Mouse (Mus musculus): ENCODE results near the gene Vps39. TPM values are rescaled to one million over a fixed set of nuclear protein-coding genes. Genes with fewer than 3 reads are reported as not detected.

The Vps39 gene
- polyA plus RNA-seq, 1 experiment, result 25.1 TPM

DNA sequence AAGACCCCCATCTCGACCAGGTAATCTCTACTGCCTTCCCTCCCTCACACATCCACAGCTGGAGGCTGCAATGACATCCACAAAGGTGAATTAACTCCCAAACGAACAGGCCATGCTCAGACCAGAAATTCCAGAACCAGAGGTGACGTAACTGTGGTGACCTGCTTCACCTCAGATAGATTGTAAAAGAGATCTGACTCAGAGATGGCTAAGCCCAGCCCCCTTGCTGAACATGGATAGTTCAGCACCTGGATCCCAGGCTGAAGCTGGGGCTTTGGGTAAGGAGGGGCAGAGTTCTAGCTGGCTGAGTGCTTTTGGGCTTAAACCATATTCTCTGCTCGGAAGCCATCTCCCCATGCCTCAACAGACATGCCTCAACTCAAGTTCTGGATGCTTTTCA, 37.9 kb downstream of the Vps39 start:
- no peak for TF ChIP-seq GATA1 (IDR thresholded peaks at IDR 0.05; ENCODE audit: low read length)

DNA sequence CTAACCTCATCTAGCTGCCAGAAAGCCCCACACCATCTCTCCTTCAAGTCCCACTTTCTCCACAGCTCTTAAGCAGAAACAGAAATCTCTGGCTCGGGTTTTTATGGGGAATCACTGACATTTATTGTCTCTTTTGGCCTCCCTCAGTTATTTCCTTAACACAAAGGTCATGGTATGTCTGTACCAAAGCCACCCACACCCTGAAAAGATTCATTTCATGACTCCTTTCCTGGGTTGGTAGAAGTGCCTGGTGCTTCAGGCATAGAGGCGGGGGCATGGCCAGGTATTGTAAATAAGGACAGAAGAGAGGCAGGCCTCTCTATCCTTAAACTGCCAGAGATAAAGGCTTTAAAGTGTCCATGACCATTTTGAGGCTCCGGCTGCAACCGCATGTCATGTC, 38.5 kb downstream of the Vps39 start:
- no peak for TF ChIP-seq GATA1 (IDR thresholded peaks at IDR 0.05; ENCODE audit: low read length)

DNA sequence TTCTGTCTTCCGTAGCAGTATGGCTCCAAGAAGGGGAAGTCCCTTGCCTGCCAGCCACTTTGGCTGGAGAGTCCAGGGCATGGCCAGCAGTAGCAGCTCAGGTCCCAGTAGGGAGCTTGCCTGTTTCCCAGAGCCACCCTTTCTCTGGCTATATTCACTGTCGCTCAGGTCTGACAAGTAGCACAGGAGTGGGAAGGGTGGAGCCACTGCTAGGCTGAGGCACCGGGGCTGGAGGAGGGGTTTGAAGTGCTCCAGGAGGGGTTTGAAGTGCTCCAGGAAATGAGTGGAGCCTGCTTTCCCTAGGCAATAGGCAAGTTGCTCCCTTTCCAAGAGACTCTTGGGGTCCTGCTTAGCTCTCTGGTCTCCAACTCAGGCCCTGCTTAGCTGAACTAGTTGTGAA, 39.0 kb downstream of the Vps39 start, which contains the start of gene Pla2g4f:
TSS of gene Pla2g4f (minus strand) at position 190 of the 400 bp plus-strand sequence.
- no peak for TF ChIP-seq GATA1 (IDR thresholded peaks at IDR 0.05; ENCODE audit: low read length)

DNA sequence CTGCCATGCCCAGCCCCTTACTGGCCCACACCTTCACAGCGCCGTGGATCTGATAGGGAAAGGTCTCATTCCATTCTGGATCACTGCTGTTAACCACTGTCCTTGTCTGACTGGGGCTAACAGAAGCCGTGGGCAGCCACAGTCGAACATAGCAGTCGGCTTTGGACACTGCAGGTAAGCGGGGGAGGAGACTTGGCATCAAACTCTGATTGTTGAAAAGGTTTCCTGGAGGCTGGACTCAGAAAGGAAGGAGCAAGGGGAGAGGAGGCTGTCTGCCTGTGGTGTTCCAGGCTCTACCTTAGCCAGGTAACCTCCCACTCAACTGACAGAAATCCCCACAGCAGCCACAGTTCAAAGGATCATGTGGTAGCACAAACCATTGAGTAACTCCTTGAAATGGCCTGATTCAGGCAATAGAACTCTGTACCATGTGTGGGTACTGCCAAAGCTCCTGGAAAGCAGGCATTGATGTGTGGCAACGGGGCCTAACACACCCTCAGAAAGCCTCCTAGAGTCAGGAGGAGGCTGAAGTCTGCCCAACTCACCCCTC, 40.6 kb downstream of the Vps39 start:
- no peak for TF ChIP-seq GATA1 (IDR thresholded peaks at IDR 0.05; ENCODE audit: low read length)

DNA sequence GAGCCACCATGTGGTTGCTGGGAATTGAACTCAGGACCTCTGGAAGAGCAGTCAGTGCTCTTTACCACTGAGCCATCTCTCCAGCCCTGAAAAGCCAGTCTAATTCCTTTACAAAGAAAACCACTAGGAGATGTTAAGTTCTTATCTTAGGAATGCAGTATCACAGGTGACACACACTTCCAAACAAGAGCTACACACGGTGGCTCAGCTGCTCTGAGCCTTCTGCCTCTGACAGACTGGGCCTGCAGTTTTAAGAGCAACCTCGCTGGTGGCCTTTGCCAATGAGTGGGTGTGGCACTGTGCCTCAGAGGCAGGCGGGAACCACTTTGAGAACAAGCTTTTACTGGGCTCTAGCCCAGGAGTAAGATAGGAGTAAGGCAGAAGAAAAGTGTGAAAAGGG, 48.8 kb downstream of the Vps39 start:
- no peak for TF ChIP-seq GATA1 (IDR thresholded peaks at IDR 0.05; ENCODE audit: low read length)

DNA sequence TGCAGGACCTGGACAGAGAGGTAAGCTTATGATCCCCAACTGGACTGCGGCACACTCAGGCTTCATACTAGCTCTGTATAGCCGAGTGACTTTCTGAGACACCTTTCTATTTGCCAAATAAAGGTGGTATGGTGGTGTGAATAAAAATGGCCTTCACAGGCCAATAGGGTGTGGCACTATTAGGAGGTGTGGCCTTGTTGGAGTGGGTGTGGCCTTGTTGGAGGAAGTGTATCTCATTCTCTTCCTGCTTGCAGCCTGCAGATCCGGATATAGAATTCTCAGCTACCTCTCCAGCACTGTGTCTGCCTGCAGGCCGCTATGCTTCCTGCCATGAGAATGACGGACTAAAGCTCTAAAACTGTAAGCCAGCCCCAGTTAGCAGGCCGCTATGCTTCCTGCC, 51.9 kb downstream of the Vps39 start:
- no peak for TF ChIP-seq GATA1 (IDR thresholded peaks at IDR 0.05; ENCODE audit: low read length)

DNA sequence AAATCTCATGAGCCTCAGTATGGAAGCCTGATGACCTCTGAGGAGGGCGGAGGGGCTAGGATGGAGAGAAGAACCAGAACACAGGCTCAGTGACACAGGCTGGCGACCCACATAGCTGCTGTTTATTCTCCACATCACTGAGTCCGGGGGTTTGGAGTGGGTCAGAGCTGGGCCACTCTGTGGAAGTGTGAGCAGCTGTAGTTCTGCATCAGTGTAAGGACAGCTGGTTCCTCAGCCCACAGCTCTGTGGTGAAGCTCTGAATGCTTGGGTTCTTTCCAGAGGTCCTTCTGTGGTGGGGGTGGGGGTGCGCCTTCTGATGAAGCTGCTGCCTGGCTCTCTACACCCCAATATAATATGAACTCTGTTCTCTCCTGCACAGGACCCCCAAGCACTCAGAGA, 53.1 kb downstream of the Vps39 start:
- no peak for TF ChIP-seq GATA1 (IDR thresholded peaks at IDR 0.05; ENCODE audit: low read length)

DNA sequence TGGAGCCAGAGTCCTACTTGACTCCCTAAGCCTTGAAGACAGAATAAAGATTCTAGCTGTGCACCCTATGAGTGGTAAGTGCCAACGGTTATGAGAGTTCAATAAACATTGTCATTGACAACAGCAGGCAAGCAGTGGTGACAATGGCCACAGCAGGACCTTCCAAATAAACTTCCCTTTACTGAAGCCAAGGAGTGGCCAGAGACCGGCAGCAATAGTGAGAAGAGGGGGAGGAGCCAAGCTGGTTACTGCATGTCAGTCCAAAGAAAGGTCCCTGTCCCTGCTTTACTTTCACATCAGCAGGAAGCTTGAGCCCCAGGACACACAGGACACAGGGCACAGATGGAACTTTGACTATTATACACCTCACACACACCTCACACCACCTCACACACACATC, 56.8 kb downstream of the Vps39 start:
- TF ChIP-seq GATA1 (IDR thresholded peaks at IDR 0.05; ENCODE audit: low read length), result no peak

DNA sequence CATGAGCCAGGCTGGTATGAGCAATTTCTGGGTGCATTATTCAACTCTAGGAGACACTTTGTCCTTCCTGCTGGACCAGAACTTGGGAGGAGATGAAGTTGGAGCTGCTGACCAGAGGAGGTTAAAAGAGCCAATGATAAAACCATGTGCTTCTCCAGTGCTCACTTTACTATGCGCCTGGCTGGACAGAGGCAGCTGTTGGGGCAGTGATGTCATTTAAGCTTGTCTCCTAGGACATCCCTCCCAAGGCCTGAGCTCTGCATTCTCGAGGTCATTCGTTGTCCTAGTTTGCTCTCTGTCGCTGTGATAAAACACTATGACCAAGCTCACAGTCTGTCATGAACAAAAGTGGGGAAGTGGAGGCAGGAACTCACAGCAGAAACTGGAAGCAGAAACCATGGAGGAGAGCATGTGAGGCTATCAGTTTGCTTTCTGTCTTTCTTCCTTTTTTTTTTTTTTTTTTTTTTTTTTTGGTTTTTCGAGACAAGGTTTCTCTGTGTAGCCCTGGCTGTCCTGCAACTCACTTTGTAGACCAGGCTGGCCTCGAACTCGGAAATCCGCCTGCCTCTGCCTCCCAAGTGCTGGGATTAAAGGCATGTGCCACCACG, 61.4 kb downstream of the Vps39 start:
- TF ChIP-seq GATA1 (IDR thresholded peaks at IDR 0.05; ENCODE audit: low read length), result no peak

DNA sequence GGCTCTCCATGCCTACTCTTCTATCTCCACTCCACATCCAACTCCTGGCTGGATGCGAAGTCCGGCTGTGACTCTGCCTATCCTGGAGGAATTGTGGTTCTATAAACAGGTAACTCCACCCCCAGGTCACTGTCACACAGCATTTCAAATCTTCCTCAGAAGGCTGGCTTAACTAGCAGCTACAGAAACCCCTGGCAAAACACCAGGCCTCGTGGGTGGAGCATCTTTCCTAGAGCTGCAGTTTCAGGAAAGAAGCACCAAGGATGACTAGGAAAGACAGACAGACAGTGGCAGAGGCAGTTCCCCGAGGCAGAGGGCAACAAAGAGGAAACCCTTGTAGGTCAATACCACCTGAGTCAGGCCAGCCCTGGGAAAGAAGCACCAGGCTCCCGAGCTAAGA, 63.9 kb downstream of the Vps39 start, which contains the start of gene Pla2g4d:
TSS of gene Pla2g4d (minus strand) at position 203 of the 400 bp plus-strand sequence.
- TF ChIP-seq GATA1 (IDR thresholded peaks at IDR 0.05; ENCODE audit: low read length), result no peak

DNA sequence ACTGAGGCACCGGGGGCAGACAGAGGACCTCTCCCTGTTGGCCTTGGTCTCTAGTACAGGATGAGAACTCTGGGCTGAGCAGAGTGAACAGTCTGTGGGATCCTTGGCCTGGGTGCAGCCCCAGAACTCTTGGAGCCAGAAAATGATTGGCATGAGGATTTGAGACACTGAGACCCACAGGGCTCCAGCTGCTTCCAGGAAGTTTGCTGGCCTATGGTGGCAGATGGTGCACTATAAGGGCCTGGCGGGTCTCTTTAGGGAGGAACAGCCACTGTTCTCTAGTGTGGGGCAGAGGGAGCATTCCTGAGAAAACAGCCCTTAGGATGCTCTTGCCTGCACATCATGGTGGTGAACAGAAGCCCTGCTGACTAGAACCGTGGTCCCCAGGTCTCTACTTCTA, 64.5 kb downstream of the Vps39 start:
- no peak for TF ChIP-seq GATA1 (IDR thresholded peaks at IDR 0.05; ENCODE audit: low read length)

DNA sequence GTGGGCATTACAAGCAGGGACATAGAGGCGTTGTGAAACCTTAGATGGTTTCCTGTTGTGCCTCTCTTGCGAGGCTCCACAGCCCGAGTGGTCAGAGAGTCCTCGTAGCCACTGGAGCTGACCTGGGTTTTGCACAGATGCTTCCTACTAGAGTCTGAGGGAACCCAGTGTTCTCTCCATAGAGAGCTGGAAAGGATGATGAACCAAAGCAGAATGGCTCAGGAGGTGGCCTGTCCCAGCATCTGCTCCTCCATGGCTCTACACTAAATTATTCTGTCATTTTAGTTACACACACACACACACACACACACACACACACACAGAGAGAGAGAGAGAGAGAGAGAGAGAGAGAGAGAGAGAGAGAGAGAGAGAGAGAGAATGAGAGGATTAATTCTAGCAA, 67.3 kb downstream of the Vps39 start:
- TF ChIP-seq GATA1 (IDR thresholded peaks at IDR 0.05; ENCODE audit: low read length), result no peak

DNA sequence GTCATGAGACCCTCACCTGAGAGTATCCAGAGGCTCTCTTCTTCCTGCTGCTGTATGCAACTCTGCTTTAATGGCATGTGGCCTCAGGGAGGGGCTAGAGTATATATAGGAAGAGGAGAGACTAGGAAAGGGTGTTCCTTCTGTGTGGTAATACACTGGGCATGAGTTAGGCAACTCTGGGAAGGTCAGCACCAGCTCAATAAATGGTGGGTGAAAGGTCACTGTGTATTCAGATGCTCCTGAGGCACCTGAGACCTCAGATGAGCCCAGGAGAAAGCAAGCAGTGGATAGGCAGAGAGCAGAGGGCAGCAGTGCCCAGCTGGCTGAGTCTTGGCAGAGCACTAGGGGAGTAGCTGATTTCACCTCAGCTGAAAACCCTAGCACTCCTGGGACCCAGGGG, 68.2 kb downstream of the Vps39 start:
- TF ChIP-seq GATA1 (IDR thresholded peaks at IDR 0.05; ENCODE audit: low read length), result no peak

DNA sequence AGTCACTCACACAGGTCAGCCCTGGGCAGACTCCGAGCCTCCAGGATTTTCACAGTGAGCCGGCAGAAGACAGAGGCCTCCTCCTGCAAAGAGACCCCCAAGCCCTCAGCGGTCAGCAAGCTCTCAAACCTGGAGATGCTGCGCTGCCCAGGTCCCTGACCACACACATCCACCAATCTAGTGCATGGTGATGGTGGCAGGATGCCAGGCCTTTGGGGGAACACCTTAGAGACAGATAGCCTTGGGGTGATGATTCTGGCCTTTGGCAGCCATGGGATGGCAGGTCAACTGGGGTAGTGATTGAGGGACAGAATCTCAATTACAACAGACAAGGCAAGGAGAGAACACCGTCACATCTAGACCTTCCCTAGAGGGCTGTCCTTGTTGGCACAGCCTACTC, 68.8 kb downstream of the Vps39 start:
- no peak for TF ChIP-seq GATA1 (IDR thresholded peaks at IDR 0.05; ENCODE audit: low read length)

DNA sequence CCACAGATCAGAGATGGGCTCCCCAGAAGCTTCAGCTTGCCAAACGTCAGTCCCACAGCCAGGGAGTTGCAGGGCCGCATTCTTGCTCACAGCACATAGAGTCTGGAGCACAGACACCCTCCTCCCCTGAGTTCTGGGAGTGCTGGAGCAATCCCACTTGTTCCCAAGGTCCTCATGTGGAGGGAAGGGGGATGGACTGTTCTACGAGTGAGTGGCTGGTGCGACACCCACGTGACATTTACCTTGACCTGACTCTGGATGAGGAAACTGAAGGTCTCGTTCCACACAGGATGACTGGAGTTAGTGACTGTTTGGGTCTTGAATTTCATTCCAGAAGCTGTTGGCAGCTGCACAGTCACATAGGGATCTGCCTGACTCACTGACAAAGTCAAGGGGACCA, 69.4 kb downstream of the Vps39 start:
- no peak for TF ChIP-seq GATA1 (IDR thresholded peaks at IDR 0.05; ENCODE audit: low read length)

DNA sequence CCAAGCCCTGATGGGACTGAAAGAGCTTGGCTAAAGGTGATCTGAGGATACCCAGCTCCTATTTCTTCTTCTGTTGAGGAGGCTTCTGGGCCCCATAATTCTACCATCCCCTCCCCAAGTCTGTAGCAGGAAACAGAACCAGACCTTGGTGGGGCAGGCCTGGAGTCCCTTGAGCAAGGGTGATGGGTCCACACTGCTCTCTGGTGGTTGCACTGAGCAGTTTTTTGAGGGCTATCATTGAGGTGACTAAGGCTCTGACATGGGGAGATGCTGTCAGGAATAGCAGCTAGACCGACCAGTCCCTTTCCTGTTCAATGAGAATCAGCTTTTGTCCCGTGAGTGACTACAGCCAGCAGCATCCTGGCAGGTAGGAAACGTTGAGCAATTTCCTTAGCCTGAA, 71.7 kb downstream of the Vps39 start:
- no peak for TF ChIP-seq GATA1 (IDR thresholded peaks at IDR 0.05; ENCODE audit: low read length)

DNA sequence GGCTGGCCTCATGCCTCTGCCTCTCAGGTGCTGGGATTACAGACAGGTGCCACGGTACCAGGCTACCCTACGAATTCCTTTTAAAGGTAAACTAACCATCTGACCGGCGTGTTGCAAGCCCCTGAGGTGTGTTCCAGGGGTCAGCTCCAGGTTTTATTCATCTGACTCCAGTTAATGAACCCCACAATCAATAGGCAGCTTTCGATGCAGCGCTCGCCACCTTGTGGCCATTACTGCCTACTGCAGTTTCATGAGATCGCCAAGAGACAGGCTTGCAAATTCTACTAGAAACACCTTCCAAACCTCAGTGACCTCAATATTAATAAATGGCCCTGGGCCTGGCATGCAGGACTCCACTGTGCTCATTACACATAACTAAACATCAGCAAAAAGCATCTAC, 73.0 kb downstream of the Vps39 start:
- no peak for TF ChIP-seq GATA1 (IDR thresholded peaks at IDR 0.05; ENCODE audit: low read length)

DNA sequence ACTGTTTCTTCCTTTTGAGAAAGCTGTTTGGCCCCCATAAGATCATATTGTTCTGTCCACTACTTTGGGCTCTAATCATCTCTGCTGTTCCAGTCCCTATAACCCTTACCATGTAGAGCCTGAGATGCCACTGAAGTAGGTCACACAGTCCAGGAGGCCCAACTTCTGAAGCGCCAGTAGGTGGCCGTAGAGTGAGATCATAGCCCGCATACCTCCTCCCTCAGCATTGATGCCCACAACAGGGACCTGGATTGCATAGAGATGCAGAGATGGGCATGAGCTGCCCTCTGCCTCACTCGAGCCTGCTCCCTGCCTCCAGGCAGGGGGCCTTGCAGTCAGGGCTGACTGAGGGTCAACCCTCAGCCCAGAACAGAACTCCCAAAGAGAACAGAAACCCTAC, 76.0 kb downstream of the Vps39 start:
- TF ChIP-seq GATA1 (IDR thresholded peaks at IDR 0.05; ENCODE audit: low read length), result no peak

All from G1E-ER4 (cell line).